Mouse (Mus musculus) heart, embryonic 11.5 days (tissue): ENCODE results near the gene Hist1h4c. TPM values are rescaled to one million over a fixed set of nuclear protein-coding genes. Genes with fewer than 3 reads are reported as not detected.
"Not testable (repeated sequence)": the region's sequence is repeated elsewhere in the genome, so short reads cannot be mapped to it uniquely, and the experiment has no call there.

Experiments
- ATAC-seq: fragments of 200-750 bp; cut with Nextera tagmentation; replicated peaks from 2 replicates; pipeline ENCODE4 v1.8.0; 2017; ENCODE audit warnings: moderate library complexity; ENCODE audit not compliant: insufficient number of reproducible peaks, low FRiP score, low TSS enrichment
- H3K27ac ChIP-seq: fragments of 300-500 bp; sonication (generic); 2 replicates; pipeline ENCODE4 v1.5.1; 2014; ENCODE audit warnings: mild to moderate bottlenecking, low read depth, low read length
- H3K27me3 ChIP-seq: fragments of 300-500 bp; sonication (generic); 2 replicates; pipeline ENCODE4 v1.6.1; 2014; ENCODE audit warnings: mild to moderate bottlenecking, low read length, mixed read lengths; ENCODE audit not compliant: control insufficient read depth, insufficient read depth
- H3K36me3 ChIP-seq: fragments of 300-500 bp; sonication (generic); 2 replicates; pipeline ENCODE4 v1.6.1; 2014; ENCODE audit warnings: mild to moderate bottlenecking, low read length, moderate library complexity, mixed read lengths; ENCODE audit not compliant: control insufficient read depth, insufficient read depth
- H3K4me1 ChIP-seq: fragments of 300-500 bp; sonication (generic); 2 replicates; pipeline ENCODE4 v1.6.1; 2014; ENCODE audit warnings: low read length; ENCODE audit not compliant: control insufficient read depth, insufficient read depth
- H3K4me2 ChIP-seq: fragments of 300-500 bp; sonication (generic); 2 replicates; pipeline ENCODE4 v1.6.1; 2014; ENCODE audit warnings: mild to moderate bottlenecking, moderate library complexity
- H3K4me3 ChIP-seq: fragments of 300-500 bp; sonication (generic); 2 replicates; pipeline ENCODE4 v1.5.1; 2014; ENCODE audit warnings: low read depth, low read length
- H3K9ac ChIP-seq: fragments of 300-500 bp; sonication (generic); 2 replicates; pipeline ENCODE4 v1.6.1; 2014; ENCODE audit warnings: mild to moderate bottlenecking, low read depth, low read length, moderate library complexity
- H3K9me3 ChIP-seq: fragments of 300-500 bp; sonication (generic); replicated peaks from 2 replicates; pipeline ENCODE4 v1.6.1; 2016; ENCODE audit warnings: low read length; ENCODE audit not compliant: control insufficient read depth
- WGBS: fragments of 180-500 bp; shearing (Covaris S2); extraction: QIAGEN DNeasy Blood & Tissue Kit; methylation state at CpG from one replicate; pipeline ENCODE4 v1.1.7; 2014; ENCODE audit not compliant: insufficient replicate concordance; 5-methylcytosine and 5-hydroxymethylcytosine counted together
- polyA plus RNA-seq: library from polyadenylated mRNA; unstranded; fragments of >200 nt; fragmentation: Nextera tagmentation; extraction: Ambion mirVana; gene quantifications from 2 replicates; pipeline ENCODE4 v1.2.1, GENCODE M21; 2014

Hist1h4c gene
- polyA plus RNA-seq: 0.69 and 2.7 TPM in 2 replicates

- Histone ChIP-seq H3K4me2 (peak within 1 kb of the TSS; percentile 70), H3K27me3 (no peaks in the 10 kb centered on the region), H3K36me3 (no peaks in the 10 kb centered on the region), H3K4me3 (peak within 1 kb of the TSS; percentile 45), H3K9ac (peak within 1 kb of the TSS; percentile 74), H3K4me1 (no peaks in the 10 kb centered on the region; the same call in 1 of the 2 replicates), H3K27ac (peak within 1 kb of the TSS; percentile 91), H3K9me3 (no peaks in the 10 kb centered on the region)
- under 1% methylated on average over 20 of the region's 22 CpGs for WGBS
- peak; percentile 92 for ATAC-seq
Measured at GRCm38 (mm10) chr13:23698300-23698693, at the start of gene Hist1h4c. Hist1h4c (minus strand) TSS chr13:23698454.

GRCm38 (mm10) chr13:23747892-23748288 is 49.6 kb upstream of the Hist1h4c start:
- Histone ChIP-seq H3K4me1 (peaks cover 5% of the 10 kb centered on the region), H3K9me3 (no peaks in the 10 kb centered on the region), H3K4me3 (no peak overlapping the region), H3K36me3 (no peaks in the 10 kb centered on the region), H3K27ac (peak overlapping the region; percentile 100), H3K9ac (peak overlapping the region; percentile 70), H3K4me2 (peak overlapping the region; percentile 71), H3K27me3 (no peaks in the 10 kb centered on the region)
- WGBS: 12% methylated on average over 4 of the region's 4 CpGs
- no peak for ATAC-seq

DNA sequence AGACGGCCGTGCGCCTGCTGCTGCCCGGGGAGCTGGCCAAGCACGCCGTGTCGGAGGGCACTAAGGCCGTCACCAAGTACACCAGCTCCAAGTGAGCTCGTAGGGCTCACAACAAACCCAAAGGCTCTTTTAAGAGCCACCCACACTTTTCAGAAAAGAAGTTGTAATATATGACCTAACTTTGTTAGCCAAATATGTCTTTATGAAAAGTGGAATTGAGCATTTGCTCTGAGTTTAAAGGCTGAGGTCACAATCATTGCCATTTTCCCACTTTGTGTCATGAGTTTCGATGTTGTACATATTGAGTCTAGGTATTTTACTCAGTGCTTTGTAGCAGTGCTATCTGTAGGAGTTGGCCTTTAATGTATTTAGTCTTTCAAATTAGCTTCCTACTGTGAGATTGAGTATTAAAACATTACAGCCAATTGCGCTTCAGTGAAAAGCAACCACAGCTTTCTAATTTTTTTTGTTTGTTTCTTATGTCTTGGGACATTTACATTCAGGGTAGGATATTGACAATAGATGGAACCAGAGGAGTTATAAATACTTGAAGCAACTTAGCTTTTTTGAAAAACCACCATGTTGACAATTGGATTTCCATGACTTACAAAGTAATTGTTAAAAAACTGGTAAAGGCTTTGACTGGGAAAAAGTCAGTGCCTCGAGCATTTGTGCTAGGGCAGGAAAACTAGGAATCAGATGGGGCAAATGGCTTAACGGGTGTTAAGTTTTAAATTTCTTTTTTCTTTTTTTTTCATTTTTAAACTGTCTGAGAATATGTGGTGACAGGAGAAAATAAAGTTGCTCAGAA is 49.0 kb upstream of the Hist1h4c start:
- peak overlapping the region; percentile 80 for H3K9ac ChIP-seq
- WGBS: 5% methylated on average over 10 of the region's 13 CpGs
- no peak for ATAC-seq
- peaks cover 5% of the 10 kb centered on the region for H3K4me1 ChIP-seq
- H3K4me2 ChIP-seq: peak overlapping the region; percentile 71
- H3K9me3 ChIP-seq: no peaks in the 10 kb centered on the region
- no peaks in the 10 kb centered on the region for H3K27me3 ChIP-seq
- no peaks in the 10 kb centered on the region for H3K36me3 ChIP-seq
- H3K4me3 ChIP-seq: peak overlapping the region; percentile 37
- H3K27ac ChIP-seq: peak overlapping the region; percentile 100

- H3K36me3 ChIP-seq: not testable (repeated sequence)
- under 1% methylated on average over 39 of the region's 58 CpGs for WGBS
Measured at GRCm38 (mm10) chr13:23746201-23747080, 48.2 kb upstream of the Hist1h4c start, which contains the start of gene Hist1h2bb. Hist1h2bb (plus strand) TSS chr13:23746734.

GRCm38 (mm10) chr13:23745381-23746161 is 47.3 kb upstream of the Hist1h4c start, which contains the start of gene Hist1h3c:
Hist1h3c (minus strand) TSS chr13:23745602.
- H3K4me3 ChIP-seq: peak within 1 kb of the TSS; percentile 37
- peaks cover 9% of the 10 kb centered on the region for H3K4me1 ChIP-seq
- peak within 1 kb of the TSS; percentile 71 for H3K4me2 ChIP-seq
- H3K9ac ChIP-seq: peak within 1 kb of the TSS; percentile 80
- H3K9me3 ChIP-seq: no peaks in the 10 kb centered on the region
- peak within 1 kb of the TSS; percentile 100 for H3K27ac ChIP-seq
- peak; percentile 61 for ATAC-seq
- WGBS: 1% methylated on average over 24 of the region's 28 CpGs
- no peaks in the 10 kb centered on the region for H3K36me3 ChIP-seq
- no peaks in the 10 kb centered on the region for H3K27me3 ChIP-seq

More at GRCm38 (mm10) chr13:23746201-23747080, 48.2 kb upstream of the Hist1h4c start, which contains the start of gene Hist1h2bb:
- H3K4me2 ChIP-seq: peak within 1 kb of the TSS; percentile 71
- not testable (repeated sequence) for H3K27me3 ChIP-seq, H3K9me3 ChIP-seq, H3K4me1 ChIP-seq
- peak within 1 kb of the TSS; percentile 37 for H3K4me3 ChIP-seq
- H3K27ac ChIP-seq: peak within 1 kb of the TSS; percentile 100
- peak; percentile 88 for ATAC-seq
- peak within 1 kb of the TSS; percentile 80 for H3K9ac ChIP-seq

- Histone ChIP-seq H3K27me3 (no peaks in the 10 kb centered on the region), H3K9me3 (no peaks in the 10 kb centered on the region), H3K4me2 (peak overlapping the region; percentile 71), H3K36me3 (no peaks in the 10 kb centered on the region), H3K4me1 (peaks cover 9% of the 10 kb centered on the region), H3K27ac (peak overlapping the region; percentile 100), H3K4me3 (peak overlapping the region; percentile 37), H3K9ac (peak overlapping the region; percentile 59)
- 0 out of 2 replicates have a peak, but pooled peaks have one; percentile 2 for ATAC-seq
- 2% methylated on average over 15 of the region's 36 CpGs for WGBS
Measured at GRCm38 (mm10) chr13:23744421-23745380, 46.4 kb upstream of the Hist1h4c start.

GRCm38 (mm10) chr13:23743963-23744362 is 45.7 kb upstream of the Hist1h4c start:
- H3K9ac ChIP-seq: peak overlapping the region; percentile 59
- H3K27me3 ChIP-seq: no peaks in the 10 kb centered on the region
- no peak for ATAC-seq
- peak overlapping the region; percentile 100; the same call in 1 of the 2 replicates for H3K27ac ChIP-seq
- peak overlapping the region; percentile 71 for H3K4me2 ChIP-seq
- no peaks in the 10 kb centered on the region for H3K9me3 ChIP-seq
- 50% methylated on average over 4 of the region's 4 CpGs for WGBS
- H3K4me3 ChIP-seq: no peak overlapping the region
- peaks cover 9% of the 10 kb centered on the region for H3K4me1 ChIP-seq
- H3K36me3 ChIP-seq: no peaks in the 10 kb centered on the region
